Mouse (Mus musculus) cerebellum, adult 2 months (tissue): ENCODE measurements around the gene Nr2f6.

Experiments used
- CTCF ChIP-seq: fragments of 200-500 bp; IDR thresholded peaks from 2 replicates; pipeline ENCODE4 v1.5.1; 2011; ENCODE audit warnings: low read depth, mild to moderate bottlenecking, control low read depth, low read length, moderate library complexity, borderline replicate concordance; ENCODE audit not compliant: insufficient read depth
- POLR2A ChIP-seq: fragments of 200-500 bp; IDR thresholded peaks from 2 replicates; pipeline ENCODE4 v1.6.1; 2011; ENCODE audit warnings: low read length, control low read depth, borderline replicate concordance; ENCODE audit not compliant: insufficient read depth

DNA sequence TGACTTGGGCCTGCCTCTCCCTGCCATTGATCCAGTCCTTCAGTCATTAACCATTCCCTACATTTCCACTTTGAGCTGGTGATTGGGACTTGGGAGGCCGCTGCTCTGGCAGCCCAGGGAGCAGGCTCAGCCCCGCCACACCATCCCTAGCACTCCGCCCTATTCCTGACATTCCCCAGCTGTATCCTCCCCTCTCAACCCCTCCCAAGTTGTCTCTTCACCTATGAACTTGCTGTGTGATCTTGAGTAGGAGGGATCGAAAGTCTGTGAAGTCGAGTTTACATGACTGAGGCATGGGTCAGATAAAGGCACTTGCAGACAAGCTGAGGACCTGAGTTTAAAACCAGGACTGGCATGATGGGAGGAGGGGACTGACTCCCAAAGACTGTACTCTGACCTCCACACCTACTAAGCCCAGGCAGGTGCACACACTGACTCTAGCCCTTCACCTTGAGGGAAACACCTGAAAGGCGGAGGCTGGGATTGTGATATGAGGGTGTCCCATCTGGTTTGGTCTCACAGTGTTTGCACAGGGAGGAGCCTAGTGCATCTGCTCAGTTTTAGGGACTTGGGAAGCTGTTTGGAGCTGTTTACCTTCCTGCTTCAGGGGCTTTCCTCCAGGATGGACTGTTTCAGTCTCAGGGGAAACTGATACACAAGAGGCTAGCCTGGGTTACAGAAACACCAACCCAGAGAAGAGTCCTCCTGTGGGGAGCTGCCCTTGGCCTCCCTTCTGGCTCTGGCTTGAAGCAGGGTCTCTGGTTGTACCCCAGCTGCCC is 21.5 kb upstream of the Nr2f6 start:
- TF ChIP-seq CTCF = no peak
- TF ChIP-seq POLR2A = no peak
